Mouse (Mus musculus) lung, postnatal 0 days (tissue): ENCODE data around the gene 1600002K03Rik. TPM values are rescaled to one million over a fixed set of nuclear protein-coding genes. Genes with fewer than 3 reads are reported as not detected.

ENCODE experiments used
- ATAC-seq: fragments of 200-750 bp; cut with Nextera tagmentation; 2 replicates; pipeline ENCODE4 v1.8.0; 2017; ENCODE audit warnings: moderate library complexity
- DNase-seq: peaks from one replicate; pipeline ENCODE4 v3.0.0-alpha.2; 2016; ENCODE audit warnings: low spot score
- H3K27ac ChIP-seq: fragments of 300-500 bp; sonication (generic); 2 replicates; pipeline ENCODE4 v1.5.1; 2014; ENCODE audit warnings: antibody characterized with exemption, mild to moderate bottlenecking, low read length, mixed read lengths
- H3K27me3 ChIP-seq: fragments of 300-500 bp; sonication (generic); replicated peaks from 2 replicates; pipeline ENCODE4 v1.6.1; 2014; ENCODE audit warnings: low read length, mixed read lengths; ENCODE audit not compliant: insufficient read depth
- H3K36me3 ChIP-seq: fragments of 300-500 bp; sonication (generic); 2 replicates; pipeline ENCODE4 v1.6.1; 2014; ENCODE audit warnings: low read length, mixed read lengths; ENCODE audit not compliant: insufficient read depth
- H3K4me1 ChIP-seq: fragments of 300-500 bp; sonication (generic); 2 replicates; pipeline ENCODE4 v1.6.1; 2014; ENCODE audit warnings: antibody characterized with exemption, low read depth, low read length, mixed read lengths; ENCODE audit not compliant: insufficient read depth
- H3K4me2 ChIP-seq: fragments of 300-500 bp; sonication (generic); replicated peaks from 2 replicates; pipeline ENCODE4 v1.6.1; 2014; ENCODE audit warnings: low read depth, mild to moderate bottlenecking, low read length, moderate library complexity, mixed read lengths
- H3K4me3 ChIP-seq: fragments of 300-500 bp; sonication (generic); 2 replicates; pipeline ENCODE4 v1.5.1; 2014; ENCODE audit warnings: low read depth, low read length
- H3K9ac ChIP-seq: fragments of 300-500 bp; sonication (generic); replicated peaks from 2 replicates; pipeline ENCODE4 v1.6.1; 2014; ENCODE audit warnings: low read depth, mild to moderate bottlenecking
- H3K9me3 ChIP-seq: fragments of 300-500 bp; sonication (generic); 2 replicates; pipeline ENCODE4 v1.6.1; 2016; ENCODE audit warnings: low read length, mixed read lengths
- CTCF ChIP-seq: IDR thresholded peaks from 2 replicates; pipeline ENCODE4 v1.5.1; 2016; ENCODE audit warnings: antibody characterized with exemption, mild to moderate bottlenecking
- EP300 ChIP-seq: IDR thresholded peaks from 2 replicates; pipeline ENCODE4 v1.6.1; 2016; ENCODE audit warnings: antibody characterized with exemption, mild to moderate bottlenecking, control low read depth
- WGBS: fragments of 180-500 bp; shearing (Covaris S2); extraction: QIAGEN DNeasy Blood & Tissue Kit; methylation state at CpG from one replicate; pipeline ENCODE4 v1.1.7; 2014; 5-methylcytosine and 5-hydroxymethylcytosine counted together
- polyA plus RNA-seq: library from polyadenylated mRNA; unstranded; fragments of >200 nt; fragmentation: Nextera tagmentation; extraction: Ambion mirVana; gene quantifications from 2 replicates; pipeline ENCODE4 v1.2.1, GENCODE M21; 2015

Gene 1600002K03Rik
- polyA plus RNA-seq, 1 experiment from 2014 or later, result 11.7 TPM

GRCm38 (mm10) chr10:80176270-80176834, 3.6 kb downstream of the 1600002K03Rik start:
- H3K36me3 ChIP-seq, result peaks cover 3% of the 10 kb centered on the region
- DNase-seq, result no peak
- no peak for TF ChIP-seq EP300
- TF ChIP-seq CTCF, result no peak
- peaks cover 4% of the 10 kb centered on the region; the same call in 1 of the 2 replicates for H3K27me3 ChIP-seq
- H3K4me1 ChIP-seq, result peaks cover 5% of the 10 kb centered on the region; the same call in 1 of the 2 replicates
- no peak overlapping the region for H3K4me2 ChIP-seq
- WGBS, result 79% methylated on average over 5 of the region's 5 CpGs
- H3K9ac ChIP-seq, result no peak overlapping the region
- no peak overlapping the region for H3K27ac ChIP-seq
- ATAC-seq, result no peak
- no peaks in the 10 kb centered on the region for H3K9me3 ChIP-seq
- H3K4me3 ChIP-seq, result no peak overlapping the region

GRCm38 (mm10) chr10:80177441-80178279, 4.9 kb downstream of the 1600002K03Rik start:
- no peak overlapping the region for H3K9ac ChIP-seq
- no peaks in the 10 kb centered on the region for H3K9me3 ChIP-seq
- no peak overlapping the region for H3K27ac ChIP-seq
- WGBS, result 72% methylated on average over 7 of the region's 7 CpGs
- H3K4me1 ChIP-seq, result no peaks in the 10 kb centered on the region
- H3K27me3 ChIP-seq, result peaks cover 4% of the 10 kb centered on the region; the same call in 1 of the 2 replicates
- H3K36me3 ChIP-seq, result no peaks in the 10 kb centered on the region
- ATAC-seq (no peak), DNase-seq (no peak)
- no peak overlapping the region for H3K4me3 ChIP-seq
- no peak for TF ChIP-seq CTCF
- no peak for TF ChIP-seq EP300
- no peak overlapping the region for H3K4me2 ChIP-seq

DNA sequence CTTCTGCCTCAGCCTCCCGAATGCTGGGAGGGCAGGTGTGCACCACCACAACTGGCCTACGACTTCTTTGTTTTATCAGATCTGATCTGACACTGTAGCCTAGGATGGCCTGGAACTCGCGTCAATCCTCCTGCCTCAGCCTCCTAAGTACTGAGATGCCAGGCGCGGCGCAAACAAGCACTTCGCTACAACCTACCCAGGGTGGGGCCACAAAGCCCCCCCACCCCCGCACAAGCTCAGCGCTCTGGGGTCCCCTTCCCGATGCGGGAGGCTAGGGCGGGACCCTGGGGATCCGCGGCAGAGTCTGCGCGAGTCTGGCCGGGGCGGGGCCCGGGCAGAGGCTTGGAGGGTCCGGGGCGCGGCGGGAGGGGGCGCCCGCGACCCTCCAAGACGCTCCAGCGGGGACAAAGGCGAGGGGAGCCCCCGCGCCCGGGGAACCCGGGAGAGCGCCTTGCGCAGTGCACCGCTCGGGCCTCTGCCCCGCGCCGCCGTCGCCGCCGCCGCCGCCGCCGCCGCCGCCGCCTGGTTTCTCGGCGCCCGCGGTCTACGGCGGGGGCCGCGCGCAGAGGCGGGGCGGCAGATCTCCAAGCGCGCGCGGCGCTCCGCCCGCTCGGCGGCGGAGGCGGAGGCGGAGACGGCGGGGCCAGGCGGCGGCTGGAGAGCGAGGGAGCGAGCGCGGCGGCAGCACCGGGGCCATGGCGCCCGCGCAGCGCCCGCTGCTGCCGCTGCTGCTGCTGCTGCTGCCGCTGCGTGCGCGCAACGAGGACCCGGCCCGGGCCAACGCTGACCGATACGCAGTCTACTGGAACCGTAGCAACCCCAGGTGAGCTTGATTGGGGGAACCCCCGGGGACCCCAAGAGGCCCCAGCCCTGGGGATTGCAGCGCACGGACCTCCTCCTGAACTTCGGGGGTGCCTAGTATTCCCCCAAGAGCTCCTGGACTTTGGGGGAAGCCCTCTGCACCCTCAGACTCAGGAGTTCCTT, 6.6 kb downstream of the 1600002K03Rik start, which contains the start of gene Efna2:
TSS of gene Efna2 (plus strand) at position 415 of the 984 bp plus-strand sequence.
- Histone ChIP-seq H3K4me3 (peak within 1 kb of the TSS; percentile 65), H3K27ac (no peak within 1 kb of the TSS), H3K27me3 (peaks cover 4% of the 10 kb centered on the region; the same call in 1 of the 2 replicates), H3K9me3 (no peaks in the 10 kb centered on the region), H3K4me2 (peak within 1 kb of the TSS; percentile 73), H3K36me3 (no peaks in the 10 kb centered on the region), H3K9ac (peak within 1 kb of the TSS; percentile 41; the same call in 1 of the 2 replicates), H3K4me1 (no peaks in the 10 kb centered on the region)
- 1% methylated on average over 65 of the region's 106 CpGs for WGBS
- TF ChIP-seq CTCF (no peak), EP300 (no peak)
- ATAC-seq (peak; percentile 51), DNase-seq (peak; percentile 63)

GRCm38 (mm10) chr10:80180288-80180687, 7.5 kb downstream of the 1600002K03Rik start:
- H3K4me3 ChIP-seq, result peak overlapping the region; percentile 65
- no peak overlapping the region for H3K27ac ChIP-seq
- H3K9ac ChIP-seq, result no peak overlapping the region
- no peak for DNase-seq
- no peaks in the 10 kb centered on the region for H3K9me3 ChIP-seq
- no peak for ATAC-seq
- H3K27me3 ChIP-seq, result peaks cover 4% of the 10 kb centered on the region; the same call in 1 of the 2 replicates
- WGBS, result 41% methylated on average over 6 of the region's 6 CpGs
- H3K36me3 ChIP-seq, result no peaks in the 10 kb centered on the region
- H3K4me1 ChIP-seq, result no peaks in the 10 kb centered on the region
- TF ChIP-seq EP300 (no peak), CTCF (no peak)
- H3K4me2 ChIP-seq, result 0 out of 2 replicates have a peak overlapping the region, but pooled peaks have one; percentile 8

- no peak for DNase-seq
- Histone ChIP-seq H3K9me3 (no peaks in the 10 kb centered on the region), H3K9ac (no peak overlapping the region), H3K4me3 (no peak overlapping the region), H3K36me3 (no peaks in the 10 kb centered on the region), H3K27me3 (peaks cover 4% of the 10 kb centered on the region; the same call in 1 of the 2 replicates), H3K4me2 (no peak overlapping the region), H3K27ac (no peak overlapping the region), H3K4me1 (no peaks in the 10 kb centered on the region)
- TF ChIP-seq EP300, result no peak
- TF ChIP-seq CTCF, result no peak
- WGBS, result 39% methylated on average over 5 of the region's 5 CpGs
- no peak for ATAC-seq
Observed at GRCm38 (mm10) chr10:80180823-80181222, 8.1 kb downstream of the 1600002K03Rik start.
